Mouse (Mus musculus) ES-E14 (cell line): ENCODE measurements around the gene Ppm1g. TPM values are rescaled to one million over a fixed set of nuclear protein-coding genes. Genes with fewer than 3 reads are reported as not detected.

Experiments
- DNase-seq: peaks from one replicate; pipeline ENCODE4 v3.0.0-alpha.2; 2013; ENCODE audit warnings: low read depth, low spot score
- H3K27ac ChIP-seq: 2 replicates; pipeline ENCODE4 v1.5.1; 2012; ENCODE audit warnings: low read depth, mild to moderate bottlenecking, low read length, moderate library complexity, mixed read lengths; ENCODE audit not compliant: poor library complexity, insufficient read depth, severe bottlenecking
- H3K36me3 ChIP-seq: 2 replicates; pipeline ENCODE4 v1.6.1; 2012; ENCODE audit warnings: mild to moderate bottlenecking, low read length, moderate library complexity, mixed read lengths; ENCODE audit not compliant: control insufficient read depth, poor library complexity, insufficient read depth, severe bottlenecking
- H3K4me1 ChIP-seq, 2 experiments: fragments of 150-350 bp in 1 of 2; sonication (generic) in 1 of 2; 2 replicates each; pipeline ENCODE4 v1.6.1; 2012; ENCODE audit warnings: low read length in 2 of 2, mild to moderate bottlenecking in 1 of 2, mixed read lengths in 1 of 2; ENCODE audit not compliant: control insufficient read depth in 2 of 2, insufficient read depth in 2 of 2, poor library complexity in 1 of 2
- H3K4me3 ChIP-seq, 2 experiments: fragments of 150-350 bp in 1 of 2; sonication (generic) in 1 of 2; 2 replicates each; pipeline ENCODE4 v1.5.1; 2012; ENCODE audit warnings: low read length in 2 of 2, low read depth in 1 of 2, mild to moderate bottlenecking in 1 of 2, mixed read lengths in 1 of 2; ENCODE audit not compliant: insufficient read depth in 1 of 2, poor library complexity in 1 of 2, severe bottlenecking in 1 of 2
- H3K9ac ChIP-seq: 2 replicates; pipeline ENCODE4 v1.6.1; 2012; ENCODE audit warnings: low read depth, mild to moderate bottlenecking, low read length, mixed read lengths; ENCODE audit not compliant: poor library complexity, insufficient read depth, severe bottlenecking
- H3K9me3 ChIP-seq: fragments of 150-350 bp; sonication (generic); 2 replicates; pipeline ENCODE4 v1.6.1; 2012; ENCODE audit warnings: low read depth, mild to moderate bottlenecking, low read length; ENCODE audit not compliant: control insufficient read depth, insufficient read depth
- CHD2 ChIP-seq: IDR thresholded peaks from 2 replicates; pipeline ENCODE4 v1.6.1; 2014; ENCODE audit warnings: mild to moderate bottlenecking, low read depth, low read length, inconsistent platforms
- HCFC1 ChIP-seq: IDR thresholded peaks from 2 replicates; pipeline ENCODE4 v1.6.1; 2012; ENCODE audit warnings: low read length, inconsistent platforms, borderline replicate concordance; ENCODE audit not compliant: insufficient read depth
- MAFK ChIP-seq: IDR thresholded peaks from 2 replicates; pipeline ENCODE4 v1.6.1; 2014; ENCODE audit warnings: mild to moderate bottlenecking, low read depth, low read length, inconsistent platforms; ENCODE audit not compliant: insufficient read depth
- ZC3H11A ChIP-seq: IDR thresholded peaks from 2 replicates; pipeline ENCODE4 v1.6.1; 2012; ENCODE audit warnings: low read depth, mild to moderate bottlenecking, inconsistent platforms, low read length, borderline replicate concordance
- ZNF384 ChIP-seq: IDR thresholded peaks from 2 replicates; pipeline ENCODE4 v1.6.1; 2012; ENCODE audit warnings: low read depth, low read length, inconsistent platforms
- in situ Hi-C, 2 experiments: fragments of 600-800 bp; cut with MboI; formaldehyde crosslinking; loops; one replicate each; pipeline ENCODE4 v1.15.1; 2025; ENCODE audit warnings: low sequenced_read_pairs in 2 of 2, inconsistent platforms in 1 of 2; ENCODE audit not compliant: unreplicated experiment in 2 of 2
- total RNA-seq: library from RNA; depleted of rRNA; stranded (reverse); fragments of 300-350 nt; gene quantifications from 2 replicates; pipeline ENCODE4 v1.2.3, GENCODE M21; 2012

Ppm1g gene
- total RNA-seq, 1 experiment = 294 TPM

DNA sequence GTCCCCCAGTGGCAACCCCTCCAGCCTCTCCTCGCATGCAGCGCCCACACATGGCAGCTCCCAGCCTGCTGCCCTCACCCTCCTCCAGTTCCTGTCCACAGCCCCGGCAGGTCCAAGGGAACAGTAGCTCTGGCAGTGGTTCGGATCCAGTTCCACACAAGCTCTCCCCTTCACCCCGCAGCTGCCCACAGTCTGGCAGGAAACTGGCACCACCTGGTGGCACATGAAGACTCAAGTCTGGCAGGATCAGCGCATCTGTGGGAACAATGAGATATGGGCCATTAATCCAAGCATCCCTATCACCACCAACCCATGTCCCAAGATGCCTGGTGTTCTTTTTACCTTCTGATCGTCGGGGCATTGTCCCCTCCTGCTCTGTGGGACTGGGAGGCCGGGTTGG lies 20.6 kb downstream of the Ppm1g start:
- no peak for TF ChIP-seq ZC3H11A
- no peak for TF ChIP-seq MAFK
- TF ChIP-seq ZNF384 = no peak
- TF ChIP-seq HCFC1 = no peak
- no peak for DNase-seq
- Histone ChIP-seq H3K4me1 (peaks cover 5 to 9% of the 10 kb centered on the region in 2 experiments), H3K9ac (peak overlapping the region; percentile 19; the same call in 1 of the 2 replicates), H3K27ac (no peak overlapping the region), H3K9me3 (no peaks in the 10 kb centered on the region), H3K4me3 (peak overlapping the region in 1 of 2 experiments; percentile 25; a peak in 2 of 4 replicates), H3K36me3 (peaks cover 62% of the 10 kb centered on the region)
- in situ Hi-C loops = no loop called here

DNA sequence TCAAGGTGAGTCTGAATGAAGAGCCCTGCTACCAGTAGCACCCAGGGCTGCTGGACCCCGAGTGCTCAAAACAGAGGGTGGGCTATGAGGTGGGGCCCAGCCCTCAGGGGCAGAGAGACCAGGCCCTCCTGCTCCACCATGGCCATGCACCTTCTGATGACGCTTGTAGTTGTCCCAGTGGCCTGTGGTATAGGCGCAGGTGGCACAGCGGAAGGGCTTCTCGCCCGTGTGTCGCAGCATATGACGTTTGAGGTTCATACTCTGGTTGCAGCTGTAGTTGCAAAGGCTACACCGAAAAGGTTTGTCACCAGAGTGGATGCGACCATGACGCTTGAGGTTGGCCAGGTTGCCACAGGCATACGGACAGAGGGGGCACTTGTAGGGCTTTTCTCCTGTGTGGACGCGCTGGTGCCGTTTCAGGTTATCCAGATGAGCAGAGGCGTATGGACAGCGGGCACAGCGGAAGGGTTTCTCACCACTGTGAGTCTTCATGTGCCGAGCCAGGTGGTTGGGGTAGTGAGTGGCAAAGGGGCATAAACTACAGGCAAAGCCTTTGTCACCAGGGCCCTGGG lies 21.1 kb downstream of the Ppm1g start:
- no peak overlapping the region for H3K4me3 ChIP-seq
- no peak for TF ChIP-seq MAFK
- TF ChIP-seq CHD2 = no peak
- TF ChIP-seq ZNF384 = no peak
- TF ChIP-seq ZC3H11A = no peak
- in situ Hi-C loops = no loop called here
- H3K36me3 ChIP-seq = peaks cover 58% of the 10 kb centered on the region
- H3K27ac ChIP-seq = no peak overlapping the region
- H3K9me3 ChIP-seq = no peaks in the 10 kb centered on the region
- DNase-seq = no peak
- H3K4me1 ChIP-seq = peaks cover 10 to 11% of the 10 kb centered on the region in 2 experiments
- no peak overlapping the region for H3K9ac ChIP-seq

GRCm38 (mm10) chr5:31198616-31199320 lies 21.7 kb downstream of the Ppm1g start:
- peaks cover 11 to 12% of the 10 kb centered on the region in 2 experiments for H3K4me1 ChIP-seq
- H3K9me3 ChIP-seq = no peaks in the 10 kb centered on the region
- H3K4me3 ChIP-seq = no peak overlapping the region
- DNase-seq = no peak
- no peak overlapping the region for H3K9ac ChIP-seq
- in situ Hi-C loops = no loop called here
- H3K27ac ChIP-seq = no peak overlapping the region
- H3K36me3 ChIP-seq = peaks cover 54% of the 10 kb centered on the region
- TF ChIP-seq HCFC1 (no peak), MAFK (no peak), CHD2 (no peak), ZC3H11A (no peak), ZNF384 (no peak)

DNA sequence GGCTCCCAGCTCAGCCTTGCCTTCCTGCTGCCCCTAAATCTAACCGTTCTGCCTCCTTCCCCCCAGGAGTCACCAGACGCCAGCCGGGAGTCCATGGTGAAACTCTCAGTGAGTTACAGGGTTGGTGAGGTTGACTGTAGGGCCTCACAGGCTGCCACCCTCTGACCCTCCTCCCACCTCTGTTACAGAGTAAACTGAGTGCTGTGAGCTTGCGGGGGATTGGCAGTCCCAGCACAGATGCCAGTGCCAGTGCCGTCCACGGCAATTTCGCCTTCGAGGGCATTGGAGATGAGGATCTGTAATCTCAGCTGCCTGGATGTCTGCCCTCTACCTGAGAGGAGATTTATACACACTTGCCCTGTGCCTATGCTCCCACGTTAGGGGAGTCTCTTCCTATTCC lies 22.3 kb downstream of the Ppm1g start:
- Histone ChIP-seq H3K9ac (no peak overlapping the region), H3K36me3 (peaks cover 53% of the 10 kb centered on the region), H3K9me3 (no peaks in the 10 kb centered on the region), H3K4me1 (peaks cover 11 to 12% of the 10 kb centered on the region in 2 experiments), H3K4me3 (no peak overlapping the region), H3K27ac (no peak overlapping the region)
- no peak for TF ChIP-seq ZC3H11A
- no peak for TF ChIP-seq MAFK
- no peak for TF ChIP-seq ZNF384
- no peak for TF ChIP-seq HCFC1
- TF ChIP-seq CHD2 = no peak
- in situ Hi-C loops = no loop called here
- DNase-seq = no peak
